Mouse (Mus musculus): ENCODE measurements around the gene Ears2.
A peak's percentile ranks its signal among the peaks of the same experiment; 100 is the strongest.

GRCm38 (mm10) chr7:122034348-122034747, 32.7 kb downstream of the Ears2 start:
- TF ChIP-seq CTCF (IDR thresholded peaks at IDR 0.05; ENCODE audit: insufficient read depth, low read length) (peak; percentile 50), POLR2A (IDR thresholded peaks at IDR 0.05; ENCODE audit: borderline replicate concordance, extremely low read depth, low read depth, low read length) (no peak)

All from lung, adult 2 months (tissue).